Mouse (Mus musculus): ENCODE measurements around the gene Crtap.
"Not testable (repeated sequence)": the region's sequence is repeated elsewhere in the genome, so short reads cannot be mapped to it uniquely, and the experiment has no call there.

DNA sequence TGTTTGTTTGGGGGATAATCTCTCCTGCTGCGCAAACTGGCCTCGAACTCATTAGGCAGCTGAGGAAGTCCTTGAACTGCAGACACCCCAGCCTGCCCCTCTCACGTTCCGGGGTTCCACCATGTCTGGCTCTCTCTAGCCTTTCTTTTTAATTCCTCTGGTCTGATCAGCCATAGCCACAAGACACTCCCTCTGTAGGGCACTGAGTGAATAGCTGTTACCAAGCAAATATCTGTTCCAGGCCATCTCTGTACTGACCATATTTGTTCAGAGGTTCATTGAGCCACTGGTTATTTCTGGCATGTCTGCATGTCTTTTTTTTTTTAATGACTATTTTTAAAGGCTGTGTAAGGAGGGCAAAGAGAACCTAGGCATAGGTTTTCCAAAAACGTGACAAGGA, 21.1 kb downstream of the Crtap start:
- not testable (repeated sequence) for TF ChIP-seq POLR2A (IDR thresholded peaks at IDR 0.05; ENCODE audit: borderline replicate concordance, insufficient read depth, low read length); CTCF (IDR thresholded peaks at IDR 0.05; ENCODE audit: borderline replicate concordance, insufficient read depth, low read depth, low read length)

Data from cerebellum, adult 2 months (tissue).